Mouse (Mus musculus) spleen, adult 2 months (tissue): Measurements from ENCODE around the gene Elmsan1. TPM values are rescaled to one million over a fixed set of nuclear protein-coding genes. Genes with fewer than 3 reads are reported as not detected.

Experiments
- DNase-seq, 2 experiments: peaks; one replicate each; pipeline versions ENCODE4 v3.0.0 to v3.0.0-alpha.2; 2012 to 2021; ENCODE audit warnings: low spot score in 2 of 2, low read depth in 1 of 2
- H3K27ac ChIP-seq: fragments of 200-500 bp; 2 replicates; pipeline ENCODE4 v1.5.1; 2012; ENCODE audit warnings: low read length, inconsistent platforms; ENCODE audit not compliant: insufficient read depth
- H3K27me3 ChIP-seq: fragments of 200-500 bp; 2 replicates; pipeline ENCODE4 v1.6.1; 2012; ENCODE audit warnings: mild to moderate bottlenecking, moderate library complexity, low read length, inconsistent platforms; ENCODE audit not compliant: control insufficient read depth, insufficient read depth
- H3K36me3 ChIP-seq: fragments of 200-500 bp; 2 replicates; pipeline ENCODE4 v1.6.1; 2012; ENCODE audit warnings: mild to moderate bottlenecking, low read length, inconsistent platforms; ENCODE audit not compliant: control insufficient read depth, insufficient read depth
- H3K4me1 ChIP-seq: fragments of 200-500 bp; 2 replicates; pipeline ENCODE4 v1.6.1; 2011; ENCODE audit warnings: inconsistent platforms; ENCODE audit not compliant: control insufficient read depth, insufficient read depth, insufficient read length
- H3K4me3 ChIP-seq: fragments of 200-500 bp; 2 replicates; pipeline ENCODE4 v1.5.1; 2011; ENCODE audit warnings: mild to moderate bottlenecking, inconsistent platforms; ENCODE audit not compliant: insufficient read depth, insufficient read length; ENCODE audit errors: extremely low read depth
- CTCF ChIP-seq: fragments of 200-500 bp; IDR thresholded peaks from 2 replicates; pipeline ENCODE4 v1.5.1; 2011; ENCODE audit warnings: mild to moderate bottlenecking, inconsistent platforms; ENCODE audit not compliant: insufficient read depth, insufficient read length, insufficient replicate concordance; ENCODE audit errors: extremely low read depth
- POLR2A ChIP-seq: fragments of 200-500 bp; IDR thresholded peaks from 2 replicates; pipeline ENCODE4 v1.6.1; 2011; ENCODE audit warnings: low read depth, low read length, inconsistent platforms
- WGBS: fragments of 180-500 bp; shearing (Covaris S2); methylation state at CpG from one replicate; pipeline ENCODE4 v1.1.7; 2018; 5-methylcytosine and 5-hydroxymethylcytosine counted together
- polyA plus RNA-seq: library from polyadenylated mRNA; depleted of rRNA; stranded (reverse); fragments of >200 nt; gene quantifications from 2 replicates; pipeline ENCODE4 v1.2.3, GENCODE M21; 2012

Elmsan1 gene
- polyA plus RNA-seq, 1 experiment = 30.6 TPM

- peak overlapping the region; percentile 38; the same call in 1 of the 2 replicates for H3K4me3 ChIP-seq
- peak overlapping the region; percentile 86 for H3K27ac ChIP-seq
- H3K4me1 ChIP-seq = peaks cover 80% of the 10 kb centered on the region
- no peaks in the 10 kb centered on the region for H3K27me3 ChIP-seq
- peak; percentile 73 to 80 for DNase-seq
- no peak for TF ChIP-seq CTCF
- peak; percentile 36 for TF ChIP-seq POLR2A
- no peaks in the 10 kb centered on the region for H3K36me3 ChIP-seq
- WGBS = 14% methylated on average over 7 of the region's 7 CpGs
Measured at GRCm38 (mm10) chr12:84206525-84206924, 12.2 kb downstream of the Elmsan1 start.

DNA sequence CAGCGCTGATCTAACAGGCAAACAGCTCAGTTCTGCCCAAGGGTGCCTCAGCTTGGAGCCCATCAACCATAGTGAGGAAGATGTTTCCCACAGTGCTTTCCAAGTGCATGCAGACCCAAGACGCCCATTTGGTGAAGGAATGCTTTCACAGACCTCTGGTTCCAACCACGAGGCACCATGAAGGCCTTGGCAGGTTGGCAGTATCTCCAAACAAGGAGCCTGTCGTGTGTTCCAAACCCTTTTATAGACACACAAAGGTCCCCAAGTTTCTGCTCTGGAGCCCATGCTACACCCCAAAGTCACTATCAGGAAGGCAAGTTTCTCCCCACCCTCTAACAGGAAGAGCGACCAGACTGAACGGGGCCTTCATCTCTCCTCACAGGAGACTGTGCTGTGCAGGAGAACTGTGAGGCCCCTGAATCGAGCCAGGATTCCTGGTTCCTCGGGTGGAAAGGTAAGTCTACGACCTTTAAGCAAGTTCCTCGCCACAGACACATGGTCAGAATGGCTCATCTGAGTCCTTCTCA is 13.0 kb downstream of the Elmsan1 start:
- 41% methylated on average over 10 of the region's 10 CpGs for WGBS
- H3K36me3 ChIP-seq = no peaks in the 10 kb centered on the region
- peak overlapping the region; percentile 11; the same call in 1 of the 2 replicates for H3K4me3 ChIP-seq
- no peak for DNase-seq
- H3K27me3 ChIP-seq = no peaks in the 10 kb centered on the region
- TF ChIP-seq CTCF (no peak), POLR2A (no peak)
- H3K4me1 ChIP-seq = peaks cover 84% of the 10 kb centered on the region
- peak overlapping the region; percentile 86 for H3K27ac ChIP-seq

DNA sequence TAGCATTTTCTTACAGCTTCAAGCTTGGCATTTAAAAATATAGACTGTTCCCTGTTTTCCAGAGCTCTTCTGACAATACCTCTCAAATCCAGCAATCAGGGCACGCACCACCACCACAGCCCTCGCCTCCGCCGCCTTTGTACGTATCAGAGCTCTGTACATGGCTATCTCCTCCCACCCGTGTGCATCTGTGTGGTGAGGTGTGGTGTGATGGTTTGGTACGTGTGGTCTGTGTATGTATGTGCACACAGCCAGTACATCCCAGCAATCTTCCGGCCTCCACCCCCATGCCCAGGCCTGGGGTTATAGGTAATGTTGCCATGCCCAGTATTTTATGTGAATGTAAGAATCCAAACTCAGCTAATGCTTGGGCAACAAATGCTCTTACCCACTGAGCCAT is 14.0 kb downstream of the Elmsan1 start:
- no peak for DNase-seq
- Histone ChIP-seq H3K36me3 (no peaks in the 10 kb centered on the region), H3K27ac (peak overlapping the region; percentile 86), H3K4me3 (no peak overlapping the region), H3K4me1 (peaks cover 78% of the 10 kb centered on the region), H3K27me3 (no peaks in the 10 kb centered on the region)
- 81% methylated on average over 8 of the region's 8 CpGs for WGBS
- no peak for TF ChIP-seq CTCF
- no peak for TF ChIP-seq POLR2A

GRCm38 (mm10) chr12:84203778-84204216 is 14.9 kb downstream of the Elmsan1 start:
- Histone ChIP-seq H3K4me3 (no peak overlapping the region), H3K4me1 (peaks cover 71% of the 10 kb centered on the region), H3K27ac (peak overlapping the region; percentile 96), H3K27me3 (no peaks in the 10 kb centered on the region), H3K36me3 (no peaks in the 10 kb centered on the region)
- DNase-seq = no peak
- TF ChIP-seq CTCF = no peak
- no peak for TF ChIP-seq POLR2A
- WGBS = 47% methylated on average over 7 of the region's 7 CpGs

DNA sequence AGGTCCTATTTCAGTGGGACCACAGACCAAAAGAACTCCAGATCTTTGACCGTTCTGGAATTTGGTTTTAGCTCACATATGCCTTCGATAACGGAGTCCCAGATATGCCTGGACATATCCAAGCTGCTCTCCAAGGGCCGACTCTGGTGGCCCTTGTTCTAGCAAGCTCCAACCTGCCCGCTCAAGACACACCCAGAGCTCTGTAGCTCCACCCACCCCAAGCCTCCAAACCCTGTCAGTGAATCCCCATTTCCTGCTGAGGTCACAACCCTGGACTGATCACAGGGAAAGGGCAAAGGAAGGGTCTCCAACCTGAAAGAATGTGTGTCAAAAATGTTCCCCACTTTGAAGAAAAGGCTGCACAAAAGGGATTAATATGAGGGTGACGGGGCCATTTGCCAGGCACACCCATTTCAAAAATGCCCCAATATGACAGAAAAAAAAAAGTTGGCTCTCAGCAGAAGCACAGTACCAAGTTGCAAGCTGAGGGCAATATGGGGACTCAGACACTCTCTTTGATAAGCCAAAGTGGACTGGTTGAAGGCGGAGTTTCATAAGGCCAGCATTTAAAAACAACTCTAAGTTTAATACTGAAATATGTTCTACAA is 15.4 kb downstream of the Elmsan1 start:
- Histone ChIP-seq H3K4me1 (peaks cover 66% of the 10 kb centered on the region; the same call in 1 of the 2 replicates), H3K36me3 (no peaks in the 10 kb centered on the region), H3K4me3 (no peak overlapping the region), H3K27me3 (no peaks in the 10 kb centered on the region), H3K27ac (peak overlapping the region; percentile 96)
- no peak for TF ChIP-seq POLR2A
- no peak for TF ChIP-seq CTCF
- no peak for DNase-seq
- 66% methylated on average over 7 of the region's 7 CpGs for WGBS

- peaks cover 59% of the 10 kb centered on the region; the same call in 1 of the 2 replicates for H3K4me1 ChIP-seq
Measured at GRCm38 (mm10) chr12:84202561-84202960, 16.1 kb downstream of the Elmsan1 start.

More at GRCm38 (mm10) chr12:84202561-84202960, 16.1 kb downstream of the Elmsan1 start:
- no peak for TF ChIP-seq POLR2A
- 27% methylated on average over 10 of the region's 10 CpGs for WGBS
- no peak overlapping the region for H3K4me3 ChIP-seq
- peak; percentile 65 to 88 for DNase-seq
- peak overlapping the region; percentile 96 for H3K27ac ChIP-seq
- H3K27me3 ChIP-seq = no peaks in the 10 kb centered on the region
- H3K36me3 ChIP-seq = no peaks in the 10 kb centered on the region
